ENCODE assay signal across 26 mouse cellular contexts in the genomic region with DNA sequence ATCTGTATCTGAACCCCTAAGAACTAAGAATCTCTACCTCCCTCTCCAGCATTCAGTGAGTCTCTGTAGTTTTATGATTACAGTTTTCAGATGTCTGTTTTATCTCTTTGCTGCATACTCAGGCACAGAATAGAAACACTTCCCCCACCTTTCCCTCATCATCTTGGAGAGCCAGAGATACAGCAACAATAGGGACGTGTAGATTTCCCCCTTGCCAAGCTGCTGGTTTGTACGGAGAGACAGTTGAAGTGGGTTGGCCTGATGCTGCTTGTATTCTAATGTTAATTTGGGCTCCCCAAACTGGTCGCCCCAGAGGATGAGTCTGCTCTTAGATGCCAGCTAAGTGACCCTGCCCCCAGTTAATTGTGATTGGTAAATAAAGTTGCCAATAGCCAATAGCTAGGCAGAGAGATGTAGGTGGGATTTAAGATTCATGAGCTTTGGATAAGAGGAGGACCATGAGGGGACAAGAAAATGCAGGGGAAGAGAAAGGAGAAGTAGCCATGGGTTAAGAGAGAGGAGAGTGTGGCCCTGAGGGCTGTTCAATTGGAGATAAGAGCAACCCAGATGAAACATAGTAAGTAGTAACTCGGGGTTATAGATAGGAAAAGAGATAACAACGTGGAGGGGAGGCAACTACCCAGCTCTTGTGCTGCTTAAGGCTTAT. TPM values are rescaled to one million over a fixed set of nuclear protein-coding genes. Genes with fewer than 3 reads are reported as not detected.
"Had no signal": no experiment of that assay in that cellular context is flagged by ENCODE, and none has a peak within 500 bp of the region (broad histone marks: within the 10 kb centered on the region; RNA-seq: fewer than 3 reads in every experiment).

No protein-coding gene starts in this region.

- H3K4me2 ChIP-seq: limb, embryonic 13.5 days; liver, embryonic 12.5 days; liver, embryonic 15.5 days; lung, embryonic 15.5 days; midbrain, embryonic 12.5 days; neural tube, embryonic 13.5 days had no signal

- H3K36me3 ChIP-seq: limb, embryonic 10.5 days; limb, embryonic 13.5 days; liver, embryonic 12.5 days; liver, embryonic 15.5 days; lung, embryonic 15.5 days; midbrain, embryonic 12.5 days; neural tube, embryonic 13.5 days had no signal

- ATAC-seq: liver, embryonic 12.5 days; midbrain, embryonic 16.5 days had no signal

- H3K4me3 ChIP-seq: layer of hippocampus, adult 2 months; limb, embryonic 10.5 days; limb, embryonic 13.5 days; liver, embryonic 12.5 days; liver, embryonic 15.5 days; lung, embryonic 15.5 days; midbrain, embryonic 12.5 days; myocyte; neural tube, embryonic 13.5 days had no signal

- H3K9me3 ChIP-seq: limb, embryonic 10.5 days; limb, embryonic 13.5 days; liver, embryonic 12.5 days; liver, embryonic 15.5 days; lung, embryonic 15.5 days; midbrain, embryonic 12.5 days; neural tube, embryonic 13.5 days had no signal

- H3K27me3 ChIP-seq: liver, embryonic 15.5 days; lung, embryonic 15.5 days; midbrain, embryonic 12.5 days; neural tube, embryonic 13.5 days had no signal

- DNase-seq: kidney, adult 18-20 months; kidney, adult 9 months; kidney, postnatal 25 days; layer of hippocampus, adult 9-11 months; liver; lung, adult 18-20 months; lung, postnatal 10 days; lung, postnatal 36 days; right cerebral cortex, adult 18-20 months; right cerebral cortex, postnatal 14 days; right cerebral cortex, postnatal 4 days; thymus, adult 2 months; thymus, postnatal 36 days had no signal

- H3K9ac ChIP-seq: limb, embryonic 13.5 days; liver, embryonic 12.5 days; liver, embryonic 15.5 days; lung, embryonic 15.5 days; midbrain, embryonic 12.5 days; neural tube, embryonic 13.5 days had no signal

- H3K4me1 ChIP-seq: limb, embryonic 10.5 days; limb, embryonic 13.5 days; liver, embryonic 12.5 days; liver, embryonic 15.5 days; lung, embryonic 15.5 days; midbrain, embryonic 12.5 days; neural tube, embryonic 13.5 days had no signal

- H3K27ac ChIP-seq: kidney, postnatal 0 days; layer of hippocampus, adult 2 months; limb, embryonic 10.5 days; limb, embryonic 13.5 days; liver, embryonic 12.5 days; liver, embryonic 15.5 days; lung, embryonic 15.5 days; midbrain, embryonic 12.5 days; neural tube, embryonic 13.5 days; stomach, postnatal 0 days had no signal

RNA-seq across cellular contexts. Expression of gene Gng4, which starts 11.4 kb away (rescaled TPM):
- total RNA-seq: monocyte, adult 5-6 weeks had no signal
- polyA plus RNA-seq: liver, embryonic 12.5 days had no signal
